22 mouse cellular contexts compared by ENCODE assay signal in genomic region chr2:40605442-40605841, GRCm38 (mm10).
DNase-seq lines count a peak whose midpoint lies in the region; ATAC-seq lines count a peak whose summit lies in the region.
"Had no signal": no experiment of that assay in that cellular context is flagged by ENCODE, and none has a peak within 500 bp of the region (broad histone marks: within the 10 kb centered on the region; RNA-seq: fewer than 3 reads in every experiment).

No protein-coding gene starts in this region.

- no peaks in the 10 kb centered on the region for H3K27me3 ChIP-seq in forebrain, embryonic 11.5 days (ENCODE audit: control insufficient read depth, insufficient read depth, low read length)
- no peaks in the 10 kb centered on the region for H3K27me3 ChIP-seq in forebrain, embryonic 10.5 days (ENCODE audit: poor library complexity, severe bottlenecking)
- H3K27me3 ChIP-seq in midbrain, embryonic 11.5 days (ENCODE audit: control insufficient read depth, insufficient read depth, low read length): no peaks in the 10 kb centered on the region
- H3K27me3 ChIP-seq in midbrain, embryonic 15.5 days (replicated peaks): no peaks in the 10 kb centered on the region
- H3K27me3 ChIP-seq: embryonic facial prominence, embryonic 12.5 days; forebrain, embryonic 13.5 days; heart, embryonic 13.5 days; Patski had no signal

- no peak overlapping the region for H3K4me2 ChIP-seq in forebrain, embryonic 11.5 days (ENCODE audit: low read depth, low read length, severe bottlenecking)
- no peak overlapping the region for H3K4me2 ChIP-seq in midbrain, embryonic 11.5 days
- no peak overlapping the region for H3K4me2 ChIP-seq in midbrain, embryonic 15.5 days
- H3K4me2 ChIP-seq: embryonic facial prominence, embryonic 12.5 days; forebrain, embryonic 13.5 days; heart, embryonic 13.5 days; hindbrain, embryonic 14.5 days had no signal

- no peak overlapping the region for H3K4me3 ChIP-seq in forebrain, embryonic 11.5 days (ENCODE audit: low read depth, low read length)
- no peak overlapping the region for H3K4me3 ChIP-seq in forebrain, embryonic 10.5 days
- H3K4me3 ChIP-seq in midbrain, embryonic 11.5 days (ENCODE audit: low read depth, low read length): no peak overlapping the region
- H3K4me3 ChIP-seq in midbrain, embryonic 15.5 days: no peak overlapping the region
- H3K4me3 ChIP-seq: embryonic facial prominence, embryonic 12.5 days; forebrain, embryonic 13.5 days; gastrocnemius, adult 2 months; heart, embryonic 13.5 days had no signal

- no peaks in the 10 kb centered on the region for H3K36me3 ChIP-seq in forebrain, embryonic 11.5 days (ENCODE audit: control insufficient read depth, insufficient read depth, low read length)
- no peaks in the 10 kb centered on the region for H3K36me3 ChIP-seq in forebrain, embryonic 10.5 days (replicated peaks)
- H3K36me3 ChIP-seq in midbrain, embryonic 11.5 days (ENCODE audit: control insufficient read depth, insufficient read depth, low read length): no peaks in the 10 kb centered on the region
- no peaks in the 10 kb centered on the region for H3K36me3 ChIP-seq in midbrain, embryonic 15.5 days (replicated peaks)
- H3K36me3 ChIP-seq: embryonic facial prominence, embryonic 12.5 days; heart, embryonic 13.5 days had no signal

- DNase-seq in forebrain, embryonic 11.5 days (ENCODE audit: low spot score): no peak
- no peak for DNase-seq in forebrain, embryonic 10.5 days (ENCODE audit: extremely low spot score, low spot score)
- DNase-seq in midbrain, embryonic 11.5 days (ENCODE audit: low spot score, missing footprints): no peak
- DNase-seq in embryo, embryonic 10.5 days (ENCODE audit: low spot score): peak; percentile 47
- no peak for DNase-seq in gastrocnemius, postnatal 25 days
- no peak for DNase-seq in lung, postnatal 10 days
- DNase-seq: adrenal gland, postnatal 10 days; cerebellum, adult 11 months; cerebellum, adult 9-10 months; cerebellum, postnatal 25 days; forebrain, postnatal 0 days; gastrocnemius, adult 2 months; gastrocnemius, postnatal 36 days; heart, adult 11 months; heart, postnatal 36 days had no signal

- 65% methylated on average over 3 of the region's 3 CpGs for WGBS in forebrain, embryonic 11.5 days
- 76% methylated on average over 3 of the region's 3 CpGs for WGBS in forebrain, embryonic 10.5 days
- 50% methylated on average over 3 of the region's 3 CpGs for WGBS in midbrain, embryonic 11.5 days
- WGBS in midbrain, embryonic 15.5 days: 52% methylated on average over 3 of the region's 3 CpGs

- ATAC-seq in forebrain, embryonic 11.5 days (replicated peaks; ENCODE audit: low FRiP score): 0 out of 2 replicates have a peak, but pooled peaks have one; percentile 51
- peak; percentile 78 for ATAC-seq in midbrain, embryonic 11.5 days (ENCODE audit: low FRiP score)
- ATAC-seq in midbrain, embryonic 15.5 days (replicated peaks): no peak
- ATAC-seq: forebrain, embryonic 13.5 days; forebrain, postnatal 0 days; intestine, embryonic 16.5 days; Patski had no signal

- no peak overlapping the region for H3K9ac ChIP-seq in forebrain, embryonic 11.5 days (ENCODE audit: low read length)
- H3K9ac ChIP-seq in midbrain, embryonic 11.5 days (ENCODE audit: low read length): no peak overlapping the region
- no peak overlapping the region for H3K9ac ChIP-seq in midbrain, embryonic 15.5 days
- H3K9ac ChIP-seq: embryonic facial prominence, embryonic 12.5 days; forebrain, embryonic 13.5 days; forebrain, postnatal 0 days; heart, embryonic 13.5 days; hindbrain, embryonic 14.5 days had no signal

- H3K9me3 ChIP-seq in forebrain, embryonic 11.5 days (ENCODE audit: control insufficient read depth, low read length): no peaks in the 10 kb centered on the region
- H3K9me3 ChIP-seq in forebrain, embryonic 10.5 days: no peaks in the 10 kb centered on the region
- no peaks in the 10 kb centered on the region for H3K9me3 ChIP-seq in midbrain, embryonic 11.5 days (ENCODE audit: control insufficient read depth, low read length)
- no peaks in the 10 kb centered on the region for H3K9me3 ChIP-seq in midbrain, embryonic 15.5 days
- H3K9me3 ChIP-seq: embryonic facial prominence, embryonic 12.5 days; forebrain, embryonic 13.5 days; heart, embryonic 13.5 days had no signal

- no peak overlapping the region for H3K27ac ChIP-seq in forebrain, embryonic 11.5 days (ENCODE audit: low read depth, low read length)
- no peak overlapping the region for H3K27ac ChIP-seq in forebrain, embryonic 10.5 days
- no peak overlapping the region for H3K27ac ChIP-seq in midbrain, embryonic 11.5 days (ENCODE audit: low read depth, low read length)
- H3K27ac ChIP-seq in midbrain, embryonic 15.5 days: no peak overlapping the region
- H3K27ac ChIP-seq: embryonic facial prominence, embryonic 12.5 days; forebrain, embryonic 13.5 days; gastrocnemius, adult 2 months; heart, embryonic 13.5 days; hindbrain, embryonic 14.5 days had no signal

- H3K4me1 ChIP-seq in forebrain, embryonic 11.5 days (replicated peaks; ENCODE audit: control insufficient read depth, insufficient read depth, low read length): no peaks in the 10 kb centered on the region
- 0 out of 2 replicates have a peak, but pooled peaks cover 3% of the 10 kb centered on the region for H3K4me1 ChIP-seq in forebrain, embryonic 10.5 days
- H3K4me1 ChIP-seq in midbrain, embryonic 11.5 days (ENCODE audit: control insufficient read depth, insufficient read depth, low read length): no peaks in the 10 kb centered on the region
- no peaks in the 10 kb centered on the region for H3K4me1 ChIP-seq in midbrain, embryonic 15.5 days
- H3K4me1 ChIP-seq: embryonic facial prominence, embryonic 12.5 days; forebrain, embryonic 13.5 days; heart, embryonic 13.5 days had no signal
